Mouse (Mus musculus): ENCODE results near the gene Susd3.
A peak's percentile ranks its signal among the peaks of the same experiment; 100 is the strongest.

Gene Susd3

DNA sequence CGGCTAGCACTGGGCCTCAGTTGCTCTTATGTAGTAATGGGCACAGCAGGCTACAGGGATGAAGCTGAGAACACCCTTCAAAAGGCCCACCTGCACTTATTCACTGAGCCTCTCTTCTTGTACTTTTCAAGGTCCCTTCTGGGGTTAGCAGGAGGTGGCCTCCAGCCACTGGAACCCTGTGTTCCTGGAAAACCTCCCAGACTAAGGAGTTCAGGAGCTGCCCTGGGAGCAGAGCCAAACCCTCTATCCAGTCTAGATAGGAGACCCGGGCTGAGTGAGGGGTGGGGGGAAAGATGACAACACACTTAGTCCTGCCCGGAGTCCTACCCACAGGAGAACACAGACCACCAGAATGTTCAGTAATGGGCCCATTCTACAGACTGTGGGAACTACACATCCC is 2.5 kb downstream of the Susd3 start:
- DNase-seq (ENCODE audit: low spot score): no peak

DNA sequence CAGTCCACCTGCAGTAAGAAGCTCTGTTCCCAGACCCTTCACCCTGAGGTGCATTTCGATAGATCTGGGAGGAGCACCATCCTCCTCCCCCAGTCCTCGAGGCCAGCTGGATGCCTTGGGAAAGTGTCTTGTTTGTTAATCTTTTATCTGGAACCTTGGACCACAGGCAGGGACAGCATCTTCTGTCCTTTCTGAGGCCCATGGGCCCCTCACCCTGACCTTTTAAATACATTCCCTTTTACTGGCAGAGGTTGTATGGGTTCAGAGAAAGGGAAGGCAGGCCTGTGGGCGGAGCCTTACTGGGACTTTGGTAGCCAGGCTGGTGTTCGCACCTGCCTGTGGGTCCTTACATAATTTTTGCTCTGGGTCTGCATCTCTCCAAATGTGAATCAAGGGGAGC is 3.3 kb downstream of the Susd3 start:
- no peak for DNase-seq (ENCODE audit: low spot score)

- DNase-seq (ENCODE audit: low spot score): no peak
Observed at GRCm38 (mm10) chr13:49243492-49243891, 5.0 kb downstream of the Susd3 start.

- DNase-seq (ENCODE audit: low spot score): no peak
Observed at GRCm38 (mm10) chr13:49242321-49243065, 6.0 kb downstream of the Susd3 start.

DNA sequence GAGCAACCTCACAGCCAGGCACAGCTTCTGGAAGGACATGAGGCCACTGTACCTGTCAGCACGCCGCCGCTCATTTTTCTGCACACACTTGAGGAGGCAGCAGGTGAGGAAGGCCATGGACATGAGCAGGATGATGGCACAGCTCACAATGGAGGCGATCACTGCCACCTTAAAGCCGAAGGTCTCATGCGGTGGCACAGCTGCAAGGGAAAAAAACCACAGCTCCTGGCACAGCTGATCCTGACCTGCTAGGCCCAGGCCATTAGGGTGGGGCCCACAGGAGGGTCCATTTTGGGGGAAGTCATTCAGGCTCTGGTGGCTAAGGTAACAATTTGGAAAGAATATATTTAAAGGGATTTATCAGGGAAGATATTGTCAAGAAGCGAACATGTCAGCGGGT is 9.8 kb downstream of the Susd3 start:
- DNase-seq (ENCODE audit: low spot score): no peak

- DNase-seq (ENCODE audit: low spot score): no peak
Observed at GRCm38 (mm10) chr13:49237617-49238016, 10.9 kb downstream of the Susd3 start.

- no peak for DNase-seq (ENCODE audit: low spot score)
Observed at GRCm38 (mm10) chr13:49234711-49235110, 13.8 kb downstream of the Susd3 start.

DNA sequence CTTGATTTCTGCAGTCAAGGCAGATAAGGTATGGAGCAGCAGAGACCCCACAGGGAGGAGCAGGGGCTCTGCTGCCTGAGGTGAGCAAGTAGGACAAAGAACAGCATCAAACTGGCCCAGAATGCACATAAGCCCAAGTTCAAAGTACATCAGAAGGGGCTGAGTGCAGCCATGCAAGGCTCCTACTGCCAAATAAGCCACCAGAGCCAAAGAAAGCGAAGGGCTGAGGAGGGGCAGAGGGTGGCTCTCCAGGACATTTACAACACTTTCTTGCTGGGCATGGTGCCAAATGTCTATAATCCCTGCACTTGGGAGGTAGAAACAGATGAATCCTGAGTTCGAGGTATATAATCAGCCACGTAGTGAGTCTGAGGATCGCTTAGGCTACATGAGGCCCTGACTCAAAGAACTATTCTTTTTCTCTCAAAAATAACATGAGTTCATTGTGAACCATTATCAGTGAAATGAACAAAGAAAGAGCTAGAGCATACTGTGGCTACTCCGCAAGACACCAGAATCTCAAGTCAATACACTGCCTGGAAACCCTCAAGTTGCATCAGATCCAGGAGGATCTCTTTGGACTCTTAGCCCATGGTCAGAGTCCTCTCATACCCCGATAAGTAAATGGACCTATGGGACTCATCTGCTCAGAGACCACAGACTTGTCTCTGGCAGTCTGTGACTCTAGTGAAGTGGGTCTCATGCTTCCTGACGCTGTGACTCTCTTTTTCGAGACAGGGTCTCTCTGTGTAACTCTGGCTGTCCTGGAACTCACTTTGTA is 14.5 kb downstream of the Susd3 start:
- no peak for DNase-seq (ENCODE audit: low spot score)

GRCm38 (mm10) chr13:49225633-49226032 is 22.9 kb downstream of the Susd3 start:
- no peak for DNase-seq (ENCODE audit: low spot score)

- no peak for DNase-seq (ENCODE audit: low spot score)
Observed at GRCm38 (mm10) chr13:49225159-49225558, 23.3 kb downstream of the Susd3 start.

DNA sequence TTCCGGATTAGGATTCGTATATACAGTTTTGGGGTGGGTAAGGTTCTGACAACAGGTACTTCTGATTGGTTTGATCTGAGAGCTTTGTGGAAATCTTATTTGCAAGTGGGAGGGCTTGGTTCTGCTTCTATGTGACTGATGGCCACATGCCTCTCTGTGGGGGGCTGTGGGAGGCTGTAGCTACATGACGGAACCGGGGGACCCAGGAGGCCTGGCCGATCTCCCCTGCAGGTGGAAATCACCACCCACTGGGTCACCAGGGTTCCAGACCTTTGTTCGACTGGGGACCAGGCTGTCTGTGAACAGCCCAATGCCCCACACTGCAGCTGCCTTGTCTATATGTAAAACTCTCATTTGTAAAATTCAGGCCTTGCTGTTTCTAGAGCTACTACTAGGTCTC is 23.8 kb downstream of the Susd3 start:
- no peak for DNase-seq (ENCODE audit: low spot score)

DNA sequence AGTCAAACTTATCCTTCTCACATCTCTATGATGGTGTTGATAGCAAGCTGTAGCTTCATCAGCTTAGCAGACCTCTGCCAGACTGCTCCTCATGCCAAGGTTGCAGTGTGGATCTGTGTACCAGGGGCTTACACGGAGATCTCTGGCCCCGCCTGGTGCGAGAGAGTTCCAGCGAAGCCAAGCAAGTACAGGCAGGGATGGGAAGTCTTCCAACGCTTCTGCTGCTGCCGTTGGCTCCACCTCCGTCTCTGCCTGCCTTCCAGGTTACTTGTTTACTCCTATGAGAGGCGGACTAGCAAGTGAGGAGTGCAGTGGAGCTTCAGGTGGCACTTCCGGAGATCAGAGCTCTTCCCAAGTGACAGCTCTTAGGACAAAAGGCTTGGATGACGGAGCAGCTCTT is 24.2 kb downstream of the Susd3 start:
- no peak for DNase-seq (ENCODE audit: low spot score)

GRCm38 (mm10) chr13:49220912-49221311 is 27.6 kb downstream of the Susd3 start:
- DNase-seq (ENCODE audit: low spot score): no peak

DNA sequence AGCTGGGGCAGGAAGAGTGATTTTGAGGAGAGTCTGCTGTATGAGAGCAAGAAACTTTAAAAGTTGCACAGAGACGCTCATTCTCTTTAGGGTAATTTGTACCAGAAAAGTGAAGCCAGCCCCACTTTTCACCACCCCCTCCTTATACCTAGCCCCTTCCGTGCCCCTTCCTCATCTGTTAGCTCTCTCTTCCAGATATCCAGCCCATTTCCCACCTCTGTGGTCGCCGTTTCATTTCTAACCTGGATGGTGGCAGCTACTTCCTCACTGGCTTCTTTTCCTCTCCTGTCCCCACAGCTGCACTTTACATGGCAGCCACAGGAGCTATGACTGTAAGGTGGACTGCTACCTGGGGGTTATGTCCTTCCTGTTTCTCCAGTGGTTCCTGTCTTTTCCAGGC is 29.1 kb downstream of the Susd3 start:
- no peak for DNase-seq (ENCODE audit: low spot score)

DNA sequence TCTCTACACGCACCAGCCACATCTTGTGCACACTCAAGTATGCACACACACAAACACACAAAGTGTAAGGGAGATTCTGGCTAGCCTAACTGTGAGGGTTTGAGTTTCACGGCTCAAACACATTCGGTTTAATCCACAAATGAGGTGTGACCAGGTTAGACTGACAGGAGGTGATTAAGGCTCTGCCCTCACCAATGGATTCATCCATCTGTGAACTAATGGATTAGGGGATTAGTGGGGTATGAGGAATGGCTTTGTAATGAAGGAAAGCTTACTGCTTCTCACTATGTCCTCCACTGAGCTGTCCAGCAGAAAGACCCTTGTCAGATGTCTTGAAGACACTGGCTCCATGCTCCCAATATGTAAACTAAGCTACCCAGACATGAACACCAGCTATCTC is 29.9 kb downstream of the Susd3 start:
- DNase-seq (ENCODE audit: low spot score): no peak

- DNase-seq (ENCODE audit: low spot score): no peak
Observed at GRCm38 (mm10) chr13:49216808-49217561, 31.5 kb downstream of the Susd3 start.

DNA sequence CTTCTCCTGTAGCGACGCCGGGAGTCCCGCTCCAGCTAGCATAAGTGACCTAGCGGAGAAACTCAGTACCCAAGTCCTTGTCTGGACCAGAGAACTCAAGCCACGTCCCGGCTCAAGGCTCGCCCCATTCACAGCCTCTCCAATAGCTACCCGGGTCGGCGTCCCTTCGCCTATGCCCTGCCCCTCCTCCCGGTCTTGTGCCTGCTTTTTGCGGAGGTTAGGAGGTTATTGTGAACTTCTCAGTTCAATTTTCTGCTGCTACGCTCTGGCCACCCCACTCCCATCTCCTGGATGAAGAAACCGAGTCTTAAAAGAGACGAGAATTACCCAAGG is 32.3 kb downstream of the Susd3 start:
- no peak for DNase-seq (ENCODE audit: low spot score)

- peak; percentile 93 for DNase-seq (ENCODE audit: low spot score)
Observed at GRCm38 (mm10) chr13:49215504-49216219, 32.8 kb downstream of the Susd3 start, which contains the start of gene Card19. TSS of gene Card19 (minus strand) at chr13:49216037.

DNA sequence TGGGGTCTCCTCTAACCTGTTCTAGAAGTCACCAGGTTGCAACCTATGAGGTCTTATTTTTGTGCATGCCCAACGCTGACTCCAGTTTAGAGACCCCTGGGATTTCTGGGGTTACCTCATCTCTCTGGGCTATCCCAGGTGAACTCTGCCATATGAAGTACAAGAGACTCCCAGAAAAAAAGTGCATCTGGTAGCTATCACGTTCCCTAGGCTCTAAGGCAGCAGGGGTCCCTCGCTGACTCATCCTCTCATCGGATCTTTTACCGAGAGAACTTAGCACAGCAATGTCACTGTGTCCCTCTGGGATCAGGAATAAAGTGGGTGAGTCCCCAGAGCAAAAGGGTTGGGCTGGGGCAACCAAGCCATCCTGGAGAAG is 33.4 kb downstream of the Susd3 start:
- no peak for DNase-seq (ENCODE audit: low spot score)

DNA sequence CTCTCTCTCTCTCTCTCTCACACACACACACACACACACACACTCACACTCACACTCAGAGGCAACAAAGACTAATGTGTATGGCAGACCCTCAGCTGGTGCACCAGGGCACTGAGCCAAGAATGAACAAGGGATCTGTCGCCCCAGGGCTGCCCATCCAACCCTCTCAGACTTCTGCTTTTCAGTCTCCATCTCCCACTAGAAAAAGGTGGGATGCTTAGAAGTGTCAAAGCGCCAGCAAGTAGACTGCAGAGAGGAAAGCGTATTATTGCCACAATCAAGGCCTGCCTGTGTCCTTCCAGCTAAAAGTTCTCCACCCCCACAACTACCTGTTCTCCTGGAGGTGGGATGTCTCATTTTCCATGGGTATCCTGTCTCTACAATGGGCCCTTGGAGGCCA is 34.1 kb downstream of the Susd3 start:
- no peak for DNase-seq (ENCODE audit: low spot score)

DNA sequence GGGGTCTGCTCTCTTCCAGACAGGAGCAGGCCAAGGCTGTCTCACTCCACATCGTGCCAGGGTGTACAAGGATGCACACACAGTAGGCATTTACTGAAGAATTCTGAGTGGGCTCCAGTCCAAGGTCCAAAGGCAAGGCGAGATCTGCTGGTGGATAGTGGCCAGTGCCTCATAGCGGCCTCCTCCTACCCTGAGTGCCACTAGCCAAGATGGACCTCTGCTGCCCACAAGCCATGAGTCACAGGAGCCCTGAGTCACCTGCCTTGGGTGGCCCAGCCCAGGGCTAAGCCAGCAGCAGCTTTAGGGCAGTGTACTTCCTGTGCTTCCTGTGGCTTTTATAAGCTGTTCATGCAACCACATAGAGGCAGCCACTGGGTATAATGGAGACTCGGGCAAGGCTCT is 35.0 kb downstream of the Susd3 start:
- DNase-seq (ENCODE audit: low spot score): no peak
